Mouse (Mus musculus) midbrain, embryonic 11.5 days (tissue): ENCODE measurements around the gene Slc25a5. TPM values are rescaled to one million over a fixed set of nuclear protein-coding genes. Genes with fewer than 3 reads are reported as not detected.

Source experiments
- ATAC-seq: fragments of 200-750 bp; cut with Nextera tagmentation; 2 replicates; pipeline ENCODE4 v1.8.0; 2017; ENCODE audit warnings: moderate TSS enrichment, moderate library complexity; ENCODE audit not compliant: low FRiP score
- DNase-seq: peaks from one replicate; pipeline ENCODE4 v3.0.0; 2015; ENCODE audit warnings: low spot score; ENCODE audit errors: missing footprints
- H3K27ac ChIP-seq: fragments of 300-500 bp; sonication (generic); 2 replicates; pipeline ENCODE4 v1.5.1; 2014; ENCODE audit warnings: low read depth, low read length
- H3K27me3 ChIP-seq: fragments of 300-500 bp; sonication (generic); 2 replicates; pipeline ENCODE4 v1.6.1; 2014; ENCODE audit warnings: mild to moderate bottlenecking, low read length, moderate library complexity, mixed read lengths; ENCODE audit not compliant: control insufficient read depth, insufficient read depth
- H3K36me3 ChIP-seq: fragments of 300-500 bp; sonication (generic); 2 replicates; pipeline ENCODE4 v1.6.1; 2014; ENCODE audit warnings: mild to moderate bottlenecking, low read length, moderate library complexity, mixed read lengths; ENCODE audit not compliant: control insufficient read depth, insufficient read depth
- H3K4me1 ChIP-seq: fragments of 300-500 bp; sonication (generic); 2 replicates; pipeline ENCODE4 v1.6.1; 2014; ENCODE audit warnings: low read length; ENCODE audit not compliant: control insufficient read depth, insufficient read depth
- H3K4me2 ChIP-seq: fragments of 300-500 bp; sonication (generic); 2 replicates; pipeline ENCODE4 v1.6.1; 2014; ENCODE audit warnings: mild to moderate bottlenecking, moderate library complexity
- H3K4me3 ChIP-seq: fragments of 300-500 bp; sonication (generic); 2 replicates; pipeline ENCODE4 v1.5.1; 2014; ENCODE audit warnings: low read depth, low read length
- H3K9ac ChIP-seq: fragments of 300-500 bp; sonication (generic); 2 replicates; pipeline ENCODE4 v1.6.1; 2014; ENCODE audit warnings: low read length
- H3K9me3 ChIP-seq: fragments of 300-500 bp; sonication (generic); 2 replicates; pipeline ENCODE4 v1.6.1; 2016; ENCODE audit warnings: low read length; ENCODE audit not compliant: control insufficient read depth
- WGBS: fragments of 180-500 bp; shearing (Covaris S2); extraction: QIAGEN DNeasy Blood & Tissue Kit; methylation state at CpG from one replicate; pipeline ENCODE4 v1.1.7; 2014; 5-methylcytosine and 5-hydroxymethylcytosine counted together
- polyA plus RNA-seq: library from polyadenylated mRNA; unstranded; fragments of >200 nt; fragmentation: Nextera tagmentation; extraction: Ambion mirVana; gene quantifications from 2 replicates; pipeline ENCODE4 v1.2.1, GENCODE M21; 2014

Gene Slc25a5
- polyA plus RNA-seq, 1 experiment from 2014 or later, result 833 TPM

- Histone ChIP-seq H3K27me3 (no peaks in the 10 kb centered on the region), H3K4me2 (no peak overlapping the region), H3K4me1 (peaks cover 4% of the 10 kb centered on the region; the same call in 1 of the 2 replicates), H3K4me3 (no peak overlapping the region), H3K36me3 (no peaks in the 10 kb centered on the region), H3K27ac (no peak overlapping the region), H3K9me3 (no peaks in the 10 kb centered on the region), H3K9ac (no peak overlapping the region)
- 75% methylated on average over 4 of the region's 4 CpGs for WGBS
- DNase-seq (no peak), ATAC-seq (no peak)
Measured at GRCm38 (mm10) chrX:36819575-36819974, 24.1 kb downstream of the Slc25a5 start.

GRCm38 (mm10) chrX:36820201-36820600 lies 24.8 kb downstream of the Slc25a5 start:
- Histone ChIP-seq H3K4me1 (peaks cover 4% of the 10 kb centered on the region; the same call in 1 of the 2 replicates), H3K4me3 (no peak overlapping the region), H3K27ac (no peak overlapping the region), H3K4me2 (no peak overlapping the region), H3K27me3 (no peaks in the 10 kb centered on the region), H3K9ac (no peak overlapping the region), H3K9me3 (no peaks in the 10 kb centered on the region), H3K36me3 (no peaks in the 10 kb centered on the region)
- ATAC-seq (peak; percentile 47), DNase-seq (peak; percentile 91)
- WGBS, result 16% methylated on average over 4 of the region's 4 CpGs

- no peak overlapping the region for H3K4me2 ChIP-seq
- ATAC-seq, result no peak
- H3K36me3 ChIP-seq, result no peaks in the 10 kb centered on the region
- no peak overlapping the region for H3K9ac ChIP-seq
- no peak for DNase-seq
- WGBS, result 85% methylated on average over 10 of the region's 10 CpGs
- H3K27ac ChIP-seq, result no peak overlapping the region
- no peaks in the 10 kb centered on the region for H3K9me3 ChIP-seq
- no peaks in the 10 kb centered on the region for H3K27me3 ChIP-seq
- H3K4me1 ChIP-seq, result no peaks in the 10 kb centered on the region
- H3K4me3 ChIP-seq, result no peak overlapping the region
Measured at GRCm38 (mm10) chrX:36823932-36824711, 28.7 kb downstream of the Slc25a5 start.

- Histone ChIP-seq H3K9ac (no peak overlapping the region), H3K36me3 (no peaks in the 10 kb centered on the region), H3K9me3 (no peaks in the 10 kb centered on the region), H3K27me3 (no peaks in the 10 kb centered on the region), H3K4me2 (no peak overlapping the region), H3K4me3 (no peak overlapping the region), H3K27ac (no peak overlapping the region), H3K4me1 (no peaks in the 10 kb centered on the region)
- no peak for ATAC-seq
- 73% methylated on average over 2 of the region's 2 CpGs for WGBS
- no peak for DNase-seq
Measured at GRCm38 (mm10) chrX:36825032-36825431, 29.6 kb downstream of the Slc25a5 start.

- Histone ChIP-seq H3K27ac (no peak overlapping the region), H3K27me3 (no peaks in the 10 kb centered on the region), H3K4me2 (no peak overlapping the region), H3K4me1 (no peaks in the 10 kb centered on the region), H3K9me3 (no peaks in the 10 kb centered on the region), H3K36me3 (no peaks in the 10 kb centered on the region), H3K4me3 (no peak overlapping the region), H3K9ac (no peak overlapping the region)
- WGBS, result 84% methylated on average over 4 of the region's 5 CpGs
- DNase-seq, result no peak
- no peak for ATAC-seq
Measured at GRCm38 (mm10) chrX:36826873-36827272, 31.4 kb downstream of the Slc25a5 start.

GRCm38 (mm10) chrX:36830271-36830670 lies 34.8 kb downstream of the Slc25a5 start:
- no peak overlapping the region for H3K4me3 ChIP-seq
- H3K9ac ChIP-seq, result no peak overlapping the region
- no peaks in the 10 kb centered on the region for H3K4me1 ChIP-seq
- ATAC-seq (no peak), DNase-seq (no peak)
- H3K27ac ChIP-seq, result no peak overlapping the region
- WGBS, result 47% methylated on average over 5 of the region's 5 CpGs
- H3K36me3 ChIP-seq, result no peaks in the 10 kb centered on the region
- no peaks in the 10 kb centered on the region for H3K9me3 ChIP-seq
- H3K27me3 ChIP-seq, result no peaks in the 10 kb centered on the region
- no peak overlapping the region for H3K4me2 ChIP-seq

- H3K4me1 ChIP-seq, result no peaks in the 10 kb centered on the region
- no peaks in the 10 kb centered on the region for H3K9me3 ChIP-seq
- no peak overlapping the region for H3K4me3 ChIP-seq
- H3K4me2 ChIP-seq, result no peak overlapping the region
- H3K9ac ChIP-seq, result no peak overlapping the region
- H3K27me3 ChIP-seq, result no peaks in the 10 kb centered on the region
- DNase-seq (no peak), ATAC-seq (no peak)
- WGBS, result 87% methylated on average over 4 of the region's 4 CpGs
- H3K36me3 ChIP-seq, result no peaks in the 10 kb centered on the region
- no peak overlapping the region for H3K27ac ChIP-seq
Measured at GRCm38 (mm10) chrX:36831632-36832031, 36.2 kb downstream of the Slc25a5 start.

GRCm38 (mm10) chrX:36833397-36834084 lies 38.1 kb downstream of the Slc25a5 start:
- H3K9ac ChIP-seq, result peak overlapping the region; percentile 14
- WGBS, result 26% methylated on average over 19 of the region's 19 CpGs
- ATAC-seq (peak; percentile 78), DNase-seq (peak; percentile 94)
- H3K4me2 ChIP-seq, result peak overlapping the region; percentile 37
- H3K4me1 ChIP-seq, result no peaks in the 10 kb centered on the region
- H3K27ac ChIP-seq, result no peak overlapping the region; the same call in 1 of the 2 replicates
- H3K36me3 ChIP-seq, result no peaks in the 10 kb centered on the region
- H3K4me3 ChIP-seq, result peak overlapping the region; percentile 13; the same call in 1 of the 2 replicates
- no peaks in the 10 kb centered on the region for H3K27me3 ChIP-seq
- H3K9me3 ChIP-seq, result no peaks in the 10 kb centered on the region

- WGBS, result 74% methylated on average over 6 of the region's 6 CpGs
- no peak overlapping the region for H3K4me3 ChIP-seq
- DNase-seq (no peak), ATAC-seq (no peak)
- no peaks in the 10 kb centered on the region for H3K36me3 ChIP-seq
- no peak overlapping the region for H3K9ac ChIP-seq
- no peak overlapping the region for H3K4me2 ChIP-seq
- no peaks in the 10 kb centered on the region for H3K27me3 ChIP-seq
- H3K4me1 ChIP-seq, result no peaks in the 10 kb centered on the region
- H3K9me3 ChIP-seq, result no peaks in the 10 kb centered on the region
- no peak overlapping the region for H3K27ac ChIP-seq
Measured at GRCm38 (mm10) chrX:36837069-36837676, 41.7 kb downstream of the Slc25a5 start.
